Mouse (Mus musculus): ENCODE data around the gene Olfr123. TPM values are rescaled to one million over a fixed set of nuclear protein-coding genes. Genes with fewer than 3 reads are reported as not detected.

Gene Olfr123
- total RNA-seq (2017): not detected in 3 replicates

DNA sequence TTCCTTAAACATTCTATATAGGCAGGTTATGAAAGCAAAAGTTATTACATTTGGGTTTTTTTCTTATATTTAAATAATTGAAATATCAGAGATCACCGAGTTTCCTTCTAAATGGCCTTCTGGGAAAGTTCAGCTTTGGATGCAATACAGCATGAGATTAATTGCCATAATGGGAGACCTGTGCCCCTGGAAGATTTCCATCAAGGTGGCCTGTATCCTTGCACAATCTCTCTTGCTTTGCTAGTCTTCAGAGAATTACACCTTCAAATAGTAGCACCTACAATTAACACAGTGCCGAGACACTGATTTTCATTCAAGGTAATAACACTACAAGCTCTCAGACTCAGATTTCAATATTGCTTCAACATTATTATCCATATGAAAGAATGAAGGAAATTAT lies at the start of gene Olfr123:
Gene Olfr123 (plus strand): TSS at position 301 of the 400 bp plus-strand sequence.
- no peak for ATAC-seq (replicated peaks; ENCODE audit: insufficient number of reproducible peaks, low FRiP score, low TSS enrichment, poor library complexity, severe bottlenecking)

DNA sequence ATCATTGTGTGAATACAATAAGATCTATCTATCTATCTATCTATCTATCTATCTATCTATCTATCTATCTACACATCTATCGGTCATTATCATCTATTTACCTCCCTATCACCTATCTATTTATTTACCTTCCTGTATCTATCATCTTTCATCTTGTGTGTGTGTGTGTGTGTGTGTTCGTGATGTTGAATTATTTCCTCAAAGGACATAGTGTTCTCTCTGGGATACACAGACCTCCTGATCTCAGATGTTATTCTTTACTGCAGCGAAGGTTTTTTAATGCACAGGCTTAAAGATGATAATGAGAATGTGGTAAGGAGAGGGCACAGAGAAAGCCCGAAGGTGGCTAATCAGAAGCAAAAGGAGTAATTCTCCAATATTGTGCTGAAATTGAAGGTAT lies 25.0 kb upstream of the Olfr123 start, which contains the start of gene Olfr122:
Gene Olfr122 (plus strand): TSS at position 301 of the 400 bp plus-strand sequence.
- ATAC-seq (replicated peaks; ENCODE audit: insufficient number of reproducible peaks, low FRiP score, low TSS enrichment, poor library complexity, severe bottlenecking): no peak

DNA sequence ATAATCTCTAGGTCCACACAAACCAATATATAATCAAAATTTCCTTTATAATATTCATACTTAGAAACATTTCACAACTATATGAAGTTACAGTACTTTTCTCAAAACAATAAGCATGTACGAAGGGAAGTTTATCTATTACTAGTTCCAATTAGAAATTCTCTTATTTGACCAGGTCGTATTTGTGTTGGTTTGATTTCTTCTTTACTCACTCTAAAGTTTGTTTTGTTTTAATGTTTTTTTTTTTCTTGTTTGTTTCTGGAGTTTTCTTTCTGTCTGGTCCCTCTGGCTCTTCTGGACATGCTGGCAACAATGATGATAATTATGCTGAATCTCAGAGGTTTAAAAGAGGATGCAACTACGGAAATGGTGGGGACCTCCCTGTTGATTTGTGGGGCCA lies 6.3 kb downstream of the Olfr123 start, which contains the start of gene Olfr124:
Gene Olfr124 (plus strand): TSS at position 301 of the 400 bp plus-strand sequence.
- ATAC-seq (replicated peaks; ENCODE audit: insufficient number of reproducible peaks, low FRiP score, low TSS enrichment, poor library complexity, severe bottlenecking): no peak

DNA sequence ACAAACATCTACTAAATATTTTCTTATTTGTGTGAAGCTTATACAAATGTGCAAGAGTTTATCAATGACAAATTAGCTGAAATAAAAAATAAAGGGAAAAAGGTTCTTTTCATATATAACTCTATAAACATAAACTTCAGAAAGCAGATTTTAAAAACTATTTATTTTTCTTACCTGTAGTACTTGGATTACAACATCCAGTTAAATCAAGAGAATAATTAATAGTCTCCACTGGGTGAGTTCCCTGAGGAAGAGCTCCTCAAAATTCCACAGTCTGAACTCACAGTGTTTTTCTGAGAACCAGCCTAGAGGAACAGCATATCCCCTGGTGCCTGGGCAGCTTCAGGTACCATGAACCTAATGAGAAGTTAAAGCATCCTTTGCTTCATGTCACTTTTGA lies 39.3 kb downstream of the Olfr123 start, which contains the start of gene Olfr125:
Gene Olfr125 (plus strand): TSS at position 301 of the 400 bp plus-strand sequence.
- ATAC-seq (replicated peaks; ENCODE audit: insufficient number of reproducible peaks, low FRiP score, low TSS enrichment, poor library complexity, severe bottlenecking): no peak

DNA sequence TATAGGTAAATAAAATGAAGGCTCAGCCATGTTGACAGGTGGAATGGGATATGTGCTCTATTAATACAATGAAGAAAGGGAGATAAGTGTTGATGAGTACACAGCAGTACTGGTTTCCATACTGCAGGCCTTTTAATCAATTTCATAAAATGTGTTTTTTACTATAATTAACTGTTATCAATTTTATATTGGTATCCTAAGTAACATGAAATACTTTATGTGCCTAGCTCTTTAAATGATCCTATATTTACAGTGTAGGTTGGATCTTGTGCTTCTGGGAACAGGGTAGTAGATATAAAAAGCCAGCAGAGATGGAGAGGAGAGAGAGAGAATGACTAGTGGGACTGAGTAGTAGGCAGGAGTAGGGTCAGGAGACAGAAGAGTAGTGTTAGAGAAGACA lies 53.9 kb downstream of the Olfr123 start, which contains the start of gene Olfr126:
Gene Olfr126 (plus strand): TSS at position 301 of the 400 bp plus-strand sequence.
- ATAC-seq (replicated peaks; ENCODE audit: insufficient number of reproducible peaks, low FRiP score, low TSS enrichment, poor library complexity, severe bottlenecking): no peak

Other genes with a start within 250 kb of the Olfr123 start
- gene Olfr112, start 224.1 kb upstream of the Olfr123 start, total RNA-seq (2017): not detected in 3 replicates
- gene Olfr113, start 215.9 kb upstream of the Olfr123 start, total RNA-seq (2017): not detected in 3 replicates
- gene Olfr114, start 200.8 kb upstream of the Olfr123 start, total RNA-seq (2017): not detected in 3 replicates
- not detected in 3 replicates for gene Olfr115, start 166.4 kb upstream of the Olfr123 start, total RNA-seq (2017)
- gene Olfr116, start 166.3 kb upstream of the Olfr123 start, total RNA-seq (2017): not detected in 3 replicates
- gene Olfr117, start 129.7 kb upstream of the Olfr123 start, total RNA-seq (2017): not detected in 3 replicates
- gene Olfr118, start 126.5 kb upstream of the Olfr123 start, total RNA-seq (2017): not detected in 3 replicates
- gene Olfr119, start 97.0 kb upstream of the Olfr123 start, total RNA-seq (2017): not detected in 3 replicates
- gene Olfr120, start 71.7 kb upstream of the Olfr123 start, total RNA-seq (2017): not detected in 3 replicates
- not detected in 3 replicates for gene Olfr121, start 44.7 kb upstream of the Olfr123 start, total RNA-seq (2017)
- not detected in 3 replicates for gene Olfr122, start 24.9 kb upstream of the Olfr123 start, total RNA-seq (2017)
- not detected in 3 replicates for gene Olfr124, start 6.4 kb downstream of the Olfr123 start, total RNA-seq (2017)
- gene Olfr125, start 39.4 kb downstream of the Olfr123 start, total RNA-seq (2017): not detected in 3 replicates
- gene Olfr126, start 54.0 kb downstream of the Olfr123 start, total RNA-seq (2017): not detected in 3 replicates
- not detected in 3 replicates for gene Olfr127, start 106.9 kb downstream of the Olfr123 start, total RNA-seq (2017)
- gene Olfr128, start 127.0 kb downstream of the Olfr123 start, total RNA-seq (2017): not detected in 3 replicates
- not detected in 3 replicates for gene Olfr761, start 159.6 kb downstream of the Olfr123 start, total RNA-seq (2017)

Measured in monocyte, adult 5-6 weeks (primary cell).